Mouse (Mus musculus) small intestine, adult 2 months (tissue): ENCODE measurements around the gene Rbm19. TPM values are rescaled to one million over a fixed set of nuclear protein-coding genes. Genes with fewer than 3 reads are reported as not detected.
A peak's percentile ranks its signal among the peaks of the same experiment; 100 is the strongest.

Experiments
- H3K27ac ChIP-seq: fragments of 200-500 bp; 2 replicates; pipeline ENCODE4 v1.5.1; 2012; ENCODE audit warnings: low read depth, low read length, control low read depth, inconsistent platforms; ENCODE audit not compliant: insufficient read depth
- H3K27me3 ChIP-seq: fragments of 200-500 bp; 2 replicates; pipeline ENCODE4 v1.6.1; 2012; ENCODE audit warnings: mild to moderate bottlenecking, moderate library complexity, low read length, inconsistent platforms; ENCODE audit not compliant: control insufficient read depth, insufficient read depth
- H3K36me3 ChIP-seq: fragments of 200-500 bp; 2 replicates; pipeline ENCODE4 v1.6.1; 2012; ENCODE audit warnings: mild to moderate bottlenecking, low read length, control low read depth, inconsistent platforms; ENCODE audit not compliant: control insufficient read depth, insufficient read depth
- H3K4me1 ChIP-seq: fragments of 200-500 bp; 2 replicates; pipeline ENCODE4 v1.6.1; 2012; ENCODE audit warnings: low read length, inconsistent platforms, mixed read lengths; ENCODE audit not compliant: control insufficient read depth, insufficient read depth, insufficient read length
- H3K4me3 ChIP-seq: fragments of 200-500 bp; 2 replicates; pipeline ENCODE4 v1.5.1; 2012; ENCODE audit warnings: low read depth, mild to moderate bottlenecking, control low read depth, inconsistent platforms, low read length, moderate library complexity
- CTCF ChIP-seq: fragments of 200-500 bp; IDR thresholded peaks from 2 replicates; pipeline ENCODE4 v1.5.1; 2012; ENCODE audit warnings: low read depth, mild to moderate bottlenecking, control low read depth, inconsistent platforms, low read length, moderate library complexity, mixed read lengths; ENCODE audit not compliant: insufficient replicate concordance, insufficient read length; ENCODE audit errors: extremely low read depth
- POLR2A ChIP-seq: fragments of 200-500 bp; IDR thresholded peaks from 2 replicates; pipeline ENCODE4 v1.6.1; 2012; ENCODE audit warnings: low read depth, mild to moderate bottlenecking, control low read depth, inconsistent platforms, low read length, moderate library complexity
- WGBS: fragments of 180-500 bp; shearing (Covaris S2); methylation state at CpG from one replicate; pipeline ENCODE4 v1.1.7; 2018; 5-methylcytosine and 5-hydroxymethylcytosine counted together
- polyA plus RNA-seq: library from polyadenylated mRNA; depleted of rRNA; stranded (reverse); fragments of >200 nt; gene quantifications from 2 replicates; pipeline ENCODE4 v1.2.3, GENCODE M21; 2012

Rbm19 gene
- polyA plus RNA-seq, 1 experiment = 9.2 TPM

GRCm38 (mm10) chr5:120139224-120139623 is 23.0 kb downstream of the Rbm19 start:
- Histone ChIP-seq H3K27ac (no peak overlapping the region), H3K36me3 (peaks cover 8% of the 10 kb centered on the region), H3K4me1 (no peaks in the 10 kb centered on the region), H3K4me3 (no peak overlapping the region), H3K27me3 (no peaks in the 10 kb centered on the region)
- no peak for TF ChIP-seq CTCF
- no peak for TF ChIP-seq POLR2A
- WGBS = 63% methylated on average over 8 of the region's 8 CpGs

- WGBS = 71% methylated on average over 7 of the region's 7 CpGs
- Histone ChIP-seq H3K4me1 (no peaks in the 10 kb centered on the region), H3K36me3 (peaks cover 14% of the 10 kb centered on the region), H3K27ac (no peak overlapping the region), H3K27me3 (no peaks in the 10 kb centered on the region), H3K4me3 (no peak overlapping the region)
- TF ChIP-seq CTCF (peak; percentile 47; the same call in 1 of the 2 replicates), POLR2A (no peak)
Measured at GRCm38 (mm10) chr5:120143941-120144340, 27.7 kb downstream of the Rbm19 start.

GRCm38 (mm10) chr5:120145371-120146050 is 29.2 kb downstream of the Rbm19 start:
- H3K36me3 ChIP-seq = peaks cover 12% of the 10 kb centered on the region
- H3K27ac ChIP-seq = no peak overlapping the region
- no peak overlapping the region for H3K4me3 ChIP-seq
- no peak for TF ChIP-seq POLR2A
- no peaks in the 10 kb centered on the region for H3K27me3 ChIP-seq
- H3K4me1 ChIP-seq = no peaks in the 10 kb centered on the region
- 91% methylated on average over 19 of the region's 19 CpGs for WGBS

GRCm38 (mm10) chr5:120146051-120146385 is 29.8 kb downstream of the Rbm19 start:
- H3K27ac ChIP-seq = no peak overlapping the region
- WGBS = 76% methylated on average over 11 of the region's 11 CpGs

GRCm38 (mm10) chr5:120146909-120147308 is 30.6 kb downstream of the Rbm19 start:
- no peak for TF ChIP-seq CTCF
- TF ChIP-seq POLR2A = no peak
- no peaks in the 10 kb centered on the region for H3K4me1 ChIP-seq
- 84% methylated on average over 3 of the region's 3 CpGs for WGBS

More at GRCm38 (mm10) chr5:120146051-120146385, 29.8 kb downstream of the Rbm19 start:
- Histone ChIP-seq H3K27me3 (no peaks in the 10 kb centered on the region), H3K4me3 (no peak overlapping the region), H3K4me1 (no peaks in the 10 kb centered on the region), H3K36me3 (peaks cover 12% of the 10 kb centered on the region)
- TF ChIP-seq POLR2A (no peak), CTCF (peak; percentile 37; the same call in 1 of the 2 replicates)

GRCm38 (mm10) chr5:120148246-120148645 is 32.0 kb downstream of the Rbm19 start:
- no peaks in the 10 kb centered on the region for H3K27me3 ChIP-seq
- H3K4me3 ChIP-seq = no peak overlapping the region
- TF ChIP-seq POLR2A = no peak
- no peaks in the 10 kb centered on the region for H3K4me1 ChIP-seq
- peaks cover 8% of the 10 kb centered on the region for H3K36me3 ChIP-seq
- H3K27ac ChIP-seq = no peak overlapping the region
- 92% methylated on average over 9 of the region's 9 CpGs for WGBS

More at GRCm38 (mm10) chr5:120146909-120147308, 30.6 kb downstream of the Rbm19 start:
- Histone ChIP-seq H3K27me3 (no peaks in the 10 kb centered on the region), H3K36me3 (peaks cover 8% of the 10 kb centered on the region), H3K27ac (no peak overlapping the region), H3K4me3 (no peak overlapping the region)

- H3K4me1 ChIP-seq = no peaks in the 10 kb centered on the region
- no peak overlapping the region for H3K27ac ChIP-seq
- WGBS = 76% methylated on average over 4 of the region's 4 CpGs
- no peaks in the 10 kb centered on the region for H3K36me3 ChIP-seq
- H3K27me3 ChIP-seq = no peaks in the 10 kb centered on the region
- peak; percentile 8; the same call in 1 of the 2 replicates for TF ChIP-seq CTCF
- no peak for TF ChIP-seq POLR2A
- H3K4me3 ChIP-seq = no peak overlapping the region
Measured at GRCm38 (mm10) chr5:120151145-120151544, 34.9 kb downstream of the Rbm19 start.
